Mouse (Mus musculus): Measurements from ENCODE around the gene Tmem116. TPM values are rescaled to one million over a fixed set of nuclear protein-coding genes. Genes with fewer than 3 reads are reported as not detected.

Gene Tmem116
- polyA plus RNA-seq, 1 experiment from 2014 or later = 4.5 TPM

DNA sequence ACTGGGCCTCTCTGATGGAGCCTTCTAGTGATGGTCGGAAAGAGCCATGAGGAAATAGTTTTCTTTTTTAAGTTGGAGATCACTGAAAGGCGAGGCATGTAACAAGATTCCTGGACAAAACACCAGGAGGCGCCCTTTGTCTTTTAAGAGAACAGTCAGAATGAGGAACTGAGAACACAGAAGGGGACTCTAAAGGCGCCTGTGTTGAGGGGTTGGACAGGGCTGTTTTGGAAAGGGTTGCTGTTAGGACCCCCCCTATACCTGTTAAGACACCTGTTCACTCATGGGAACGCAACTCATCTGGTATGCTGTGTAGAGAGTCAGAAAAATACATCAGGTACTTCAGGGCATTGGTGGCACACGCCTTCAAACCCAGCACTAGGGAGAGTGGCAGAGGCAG is 1.7 kb upstream of the Tmem116 start:
- no peak overlapping the region for H3K9ac ChIP-seq (ENCODE audit: low read length)
- no peak overlapping the region for H3K4me2 ChIP-seq (replicated peaks; ENCODE audit: low read depth)
- H3K4me1 ChIP-seq (replicated peaks; ENCODE audit: control insufficient read depth, insufficient read depth) = peaks cover 8% of the 10 kb centered on the region
- 66% methylated on average over 6 of the region's 6 CpGs for WGBS
- H3K27me3 ChIP-seq (ENCODE audit: control insufficient read depth, insufficient read depth, low read length) = no peaks in the 10 kb centered on the region
- no peaks in the 10 kb centered on the region for H3K9me3 ChIP-seq (ENCODE audit: control insufficient read depth, low read length)
- H3K27ac ChIP-seq (replicated peaks) = no peak overlapping the region
- TF ChIP-seq EP300 (optimal IDR thresholded peaks at IDR 0.05) (no peak), CTCF (IDR thresholded peaks at IDR 0.05; ENCODE audit: low read depth) (peak; percentile 75)
- peaks cover 18% of the 10 kb centered on the region for H3K36me3 ChIP-seq (ENCODE audit: control insufficient read depth, insufficient read depth, low read length)
- ATAC-seq (ENCODE audit: low FRiP score, low TSS enrichment) = no peak
- DNase-seq (ENCODE audit: low spot score) = peak; percentile 74
- no peak overlapping the region for H3K4me3 ChIP-seq (ENCODE audit: low read depth, low read length)

- H3K27me3 ChIP-seq (ENCODE audit: control insufficient read depth, insufficient read depth, low read length) = no peaks in the 10 kb centered on the region
- peaks cover 13% of the 10 kb centered on the region for H3K36me3 ChIP-seq (ENCODE audit: control insufficient read depth, insufficient read depth, low read length)
- no peak for TF ChIP-seq EP300 (optimal IDR thresholded peaks at IDR 0.05)
- TF ChIP-seq CTCF (IDR thresholded peaks at IDR 0.05; ENCODE audit: low read depth) = no peak
- H3K4me2 ChIP-seq (replicated peaks; ENCODE audit: low read depth) = no peak overlapping the region
- no peak overlapping the region for H3K27ac ChIP-seq (replicated peaks)
- 74% methylated on average over 9 of the region's 9 CpGs for whole genome bisulfite sequencing
- DNase-seq (ENCODE audit: low spot score) = no peak
- ATAC-seq (ENCODE audit: low FRiP score, low TSS enrichment) = no peak
- no peak overlapping the region for H3K9ac ChIP-seq (ENCODE audit: low read length)
- H3K4me3 ChIP-seq (ENCODE audit: low read depth, low read length) = no peak overlapping the region
- H3K9me3 ChIP-seq (ENCODE audit: control insufficient read depth, low read length) = no peaks in the 10 kb centered on the region
- H3K4me1 ChIP-seq (replicated peaks; ENCODE audit: control insufficient read depth, insufficient read depth) = peaks cover 8% of the 10 kb centered on the region
Measured at GRCm38 (mm10) chr5:121450476-121450875, 1.2 kb upstream of the Tmem116 start.

DNA sequence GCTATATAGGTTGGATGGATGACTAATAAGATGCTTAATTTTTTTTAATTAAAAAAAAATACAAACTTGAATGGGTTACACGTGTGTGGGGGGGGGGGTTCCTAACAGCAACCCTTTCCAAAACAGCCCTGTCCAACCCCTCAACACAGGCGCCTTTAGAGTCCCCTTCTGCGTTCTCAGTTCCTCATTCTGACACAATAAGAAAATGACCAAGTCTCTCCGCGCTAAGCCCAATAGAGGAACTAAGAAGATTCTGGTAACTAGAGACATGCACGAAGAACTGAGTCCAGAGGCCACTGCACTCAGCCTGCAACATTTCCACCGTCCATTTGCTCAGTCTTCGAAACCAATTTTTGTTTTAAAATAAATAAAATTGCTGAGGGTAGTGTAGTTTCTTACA is 490 bp upstream of the Tmem116 start:
- H3K4me1 ChIP-seq (replicated peaks; ENCODE audit: control insufficient read depth, insufficient read depth) = peaks cover 8% of the 10 kb centered on the region
- H3K27ac ChIP-seq (replicated peaks) = peak overlapping the region; percentile 96; the same call in 1 of the 2 replicates
- TF ChIP-seq CTCF (IDR thresholded peaks at IDR 0.05; ENCODE audit: low read depth) (no peak), EP300 (optimal IDR thresholded peaks at IDR 0.05) (no peak)
- H3K9me3 ChIP-seq (ENCODE audit: control insufficient read depth, low read length) = no peaks in the 10 kb centered on the region
- ATAC-seq (ENCODE audit: low FRiP score, low TSS enrichment) = no peak
- peak overlapping the region; percentile 91 for H3K4me3 ChIP-seq (ENCODE audit: low read depth, low read length)
- peaks cover 12% of the 10 kb centered on the region for H3K36me3 ChIP-seq (ENCODE audit: control insufficient read depth, insufficient read depth, low read length)
- 17% methylated on average over 8 of the region's 8 CpGs for WGBS
- peak overlapping the region; percentile 79 for H3K4me2 ChIP-seq (replicated peaks; ENCODE audit: low read depth)
- H3K27me3 ChIP-seq (ENCODE audit: control insufficient read depth, insufficient read depth, low read length) = no peaks in the 10 kb centered on the region
- H3K9ac ChIP-seq (ENCODE audit: low read length) = peak overlapping the region; percentile 88
- no peak for DNase-seq (ENCODE audit: low spot score)

GRCm38 (mm10) chr5:121452026-121452869 is 555 bp downstream of the Tmem116 start, which contains the start of gene Erp29:
TSS of gene Erp29 (minus strand) at chr5:121452506.
- Histone ChIP-seq H3K4me2 (replicated peaks; ENCODE audit: low read depth) (peak within 1 kb of the TSS; percentile 79), H3K9ac (ENCODE audit: low read length) (peak within 1 kb of the TSS; percentile 91), H3K4me1 (replicated peaks; ENCODE audit: control insufficient read depth, insufficient read depth) (peaks cover 8% of the 10 kb centered on the region), H3K27me3 (ENCODE audit: control insufficient read depth, insufficient read depth, low read length) (no peaks in the 10 kb centered on the region), H3K9me3 (ENCODE audit: control insufficient read depth, low read length) (no peaks in the 10 kb centered on the region), H3K4me3 (ENCODE audit: low read depth, low read length) (peak within 1 kb of the TSS; percentile 91), H3K27ac (replicated peaks) (peak within 1 kb of the TSS; percentile 98), H3K36me3 (ENCODE audit: control insufficient read depth, insufficient read depth, low read length) (peaks cover 3% of the 10 kb centered on the region)
- DNase-seq (ENCODE audit: low spot score) (peak; percentile 99), ATAC-seq (ENCODE audit: low FRiP score, low TSS enrichment) (peak; percentile 93)
- TF ChIP-seq EP300 (optimal IDR thresholded peaks at IDR 0.05) (no peak), CTCF (IDR thresholded peaks at IDR 0.05; ENCODE audit: low read depth) (peak; percentile 48)
- WGBS = under 1% methylated on average over 79 of the region's 97 CpGs

- WGBS = 4% methylated on average over 9 of the region's 9 CpGs
- DNase-seq (ENCODE audit: low spot score) (no peak), ATAC-seq (ENCODE audit: low FRiP score, low TSS enrichment) (peak; percentile 7; the same call in 1 of the 2 replicates)
- H3K9ac ChIP-seq (ENCODE audit: low read length) = peak overlapping the region; percentile 91
- no peaks in the 10 kb centered on the region for H3K27me3 ChIP-seq (ENCODE audit: control insufficient read depth, insufficient read depth, low read length)
- peak overlapping the region; percentile 79 for H3K4me2 ChIP-seq (replicated peaks; ENCODE audit: low read depth)
- peaks cover 8% of the 10 kb centered on the region for H3K4me1 ChIP-seq (replicated peaks; ENCODE audit: control insufficient read depth, insufficient read depth)
- H3K4me3 ChIP-seq (ENCODE audit: low read depth, low read length) = peak overlapping the region; percentile 91
- TF ChIP-seq EP300 (optimal IDR thresholded peaks at IDR 0.05) (no peak), CTCF (IDR thresholded peaks at IDR 0.05; ENCODE audit: low read depth) (no peak)
- H3K27ac ChIP-seq (replicated peaks) = peak overlapping the region; percentile 98
- no peaks in the 10 kb centered on the region for H3K9me3 ChIP-seq (ENCODE audit: control insufficient read depth, low read length)
- peaks cover 3% of the 10 kb centered on the region for H3K36me3 ChIP-seq (ENCODE audit: control insufficient read depth, insufficient read depth, low read length)
Measured at GRCm38 (mm10) chr5:121452906-121453305, 1.2 kb downstream of the Tmem116 start.
